Mouse (Mus musculus) neural tube, embryonic 13.5 days (tissue): ENCODE measurements around the gene Adgrg7. TPM values are rescaled to one million over a fixed set of nuclear protein-coding genes. Genes with fewer than 3 reads are reported as not detected.

ENCODE experiments used
- ATAC-seq: fragments of 200-750 bp; cut with Nextera tagmentation; 2 replicates; pipeline ENCODE4 v1.8.0; 2017; ENCODE audit warnings: low read depth, mild to moderate bottlenecking, moderate TSS enrichment, moderate library complexity
- H3K27ac ChIP-seq: fragments of 300-500 bp; sonication (generic); replicated peaks from 2 replicates; pipeline ENCODE4 v1.5.1; 2015; ENCODE audit warnings: moderate library complexity, mild to moderate bottlenecking, inconsistent platforms
- H3K27me3 ChIP-seq: fragments of 300-500 bp; sonication (generic); 2 replicates; pipeline ENCODE4 v1.6.1; 2015; ENCODE audit warnings: mild to moderate bottlenecking, inconsistent platforms
- H3K36me3 ChIP-seq: fragments of 300-500 bp; sonication (generic); 2 replicates; pipeline ENCODE4 v1.6.1; 2015; ENCODE audit warnings: mild to moderate bottlenecking, inconsistent platforms
- H3K4me1 ChIP-seq: fragments of 300-500 bp; sonication (generic); replicated peaks from 2 replicates; pipeline ENCODE4 v1.6.1; 2015; ENCODE audit warnings: inconsistent platforms
- H3K4me2 ChIP-seq: fragments of 300-500 bp; sonication (generic); 2 replicates; pipeline ENCODE4 v1.6.1; 2015; ENCODE audit warnings: inconsistent platforms, mild to moderate bottlenecking, moderate library complexity
- H3K4me3 ChIP-seq: fragments of 300-500 bp; sonication (generic); 2 replicates; pipeline ENCODE4 v1.5.1; 2015; ENCODE audit warnings: mild to moderate bottlenecking, inconsistent platforms
- H3K9ac ChIP-seq: fragments of 300-500 bp; sonication (generic); 2 replicates; pipeline ENCODE4 v1.6.1; 2015; ENCODE audit warnings: moderate library complexity, mild to moderate bottlenecking, inconsistent platforms
- H3K9me3 ChIP-seq: fragments of 300-500 bp; sonication (generic); 2 replicates; pipeline ENCODE4 v1.6.1; 2016; ENCODE audit warnings: inconsistent platforms
- WGBS: fragments of 180-500 bp; shearing (Covaris S2); methylation state at CpG from one replicate; pipeline ENCODE4 v1.1.7; 2015; 5-methylcytosine and 5-hydroxymethylcytosine counted together
- polyA plus RNA-seq: library from polyadenylated mRNA; unstranded; fragments of >200 nt; fragmentation: Nextera tagmentation; extraction: Ambion mirVana; gene quantifications from 2 replicates; pipeline ENCODE4 v1.2.1, GENCODE M21; 2015

Gene Adgrg7
- not detected in 2 replicates for polyA plus RNA-seq

GRCm38 (mm10) chr16:56795481-56796139, at the start of gene Adgrg7:
TSS of gene Adgrg7 (minus strand) at chr16:56795855.
- WGBS, result 68% methylated on average over 8 of the region's 8 CpGs
- Histone ChIP-seq H3K4me3 (no peak within 1 kb of the TSS), H3K4me2 (no peak within 1 kb of the TSS), H3K36me3 (no peaks in the 10 kb centered on the region), H3K4me1 (no peaks in the 10 kb centered on the region), H3K27ac (no peak within 1 kb of the TSS), H3K27me3 (no peaks in the 10 kb centered on the region), H3K9me3 (no peaks in the 10 kb centered on the region), H3K9ac (no peak within 1 kb of the TSS)
- ATAC-seq, result no peak

- Histone ChIP-seq H3K9ac (no peak overlapping the region), H3K9me3 (no peaks in the 10 kb centered on the region), H3K4me3 (no peak overlapping the region), H3K4me1 (no peaks in the 10 kb centered on the region), H3K27me3 (no peaks in the 10 kb centered on the region), H3K36me3 (no peaks in the 10 kb centered on the region), H3K4me2 (no peak overlapping the region), H3K27ac (no peak overlapping the region)
- ATAC-seq, result no peak
- 90% methylated on average over 5 of the region's 5 CpGs for WGBS
Measured at GRCm38 (mm10) chr16:56842988-56843387, 47.3 kb upstream of the Adgrg7 start.

GRCm38 (mm10) chr16:56833312-56833711, 37.7 kb upstream of the Adgrg7 start:
- H3K4me2 ChIP-seq, result no peak overlapping the region
- H3K9me3 ChIP-seq, result no peaks in the 10 kb centered on the region
- no peaks in the 10 kb centered on the region for H3K4me1 ChIP-seq
- no peak overlapping the region for H3K9ac ChIP-seq
- H3K36me3 ChIP-seq, result no peaks in the 10 kb centered on the region
- no peak for ATAC-seq
- 92% methylated on average over 1 of the region's 1 CpGs for WGBS
- H3K27ac ChIP-seq, result no peak overlapping the region
- H3K4me3 ChIP-seq, result no peak overlapping the region
- H3K27me3 ChIP-seq, result no peaks in the 10 kb centered on the region

GRCm38 (mm10) chr16:56831986-56832385, 36.3 kb upstream of the Adgrg7 start:
- ATAC-seq, result no peak
- H3K27me3 ChIP-seq, result no peaks in the 10 kb centered on the region
- no peak overlapping the region for H3K4me3 ChIP-seq
- 95% methylated on average over 2 of the region's 2 CpGs for WGBS
- H3K9ac ChIP-seq, result no peak overlapping the region
- H3K27ac ChIP-seq, result no peak overlapping the region
- no peaks in the 10 kb centered on the region for H3K4me1 ChIP-seq
- no peak overlapping the region for H3K4me2 ChIP-seq
- no peaks in the 10 kb centered on the region for H3K9me3 ChIP-seq
- no peaks in the 10 kb centered on the region for H3K36me3 ChIP-seq

- Histone ChIP-seq H3K4me1 (no peaks in the 10 kb centered on the region), H3K4me3 (no peak overlapping the region), H3K9me3 (no peaks in the 10 kb centered on the region), H3K27me3 (no peaks in the 10 kb centered on the region), H3K36me3 (no peaks in the 10 kb centered on the region), H3K27ac (no peak overlapping the region), H3K9ac (no peak overlapping the region), H3K4me2 (no peak overlapping the region)
- WGBS, result 84% methylated on average over 6 of the region's 6 CpGs
- ATAC-seq, result no peak
Measured at GRCm38 (mm10) chr16:56801370-56802109, 5.9 kb upstream of the Adgrg7 start.

- H3K4me2 ChIP-seq, result no peak overlapping the region
- H3K4me1 ChIP-seq, result no peaks in the 10 kb centered on the region
- no peak overlapping the region for H3K27ac ChIP-seq
- H3K9me3 ChIP-seq, result no peaks in the 10 kb centered on the region
- H3K9ac ChIP-seq, result no peak overlapping the region
- no peak for ATAC-seq
- H3K36me3 ChIP-seq, result no peaks in the 10 kb centered on the region
- no peaks in the 10 kb centered on the region for H3K27me3 ChIP-seq
- 91% methylated on average over 7 of the region's 7 CpGs for WGBS
- no peak overlapping the region for H3K4me3 ChIP-seq
Measured at GRCm38 (mm10) chr16:56800946-56801345, 5.3 kb upstream of the Adgrg7 start.

- 48% methylated on average over 2 of the region's 2 CpGs for WGBS
- ATAC-seq, result no peak
Measured at GRCm38 (mm10) chr16:56800469-56800868, 4.8 kb upstream of the Adgrg7 start.

GRCm38 (mm10) chr16:56799541-56800029, 3.9 kb upstream of the Adgrg7 start:
- Histone ChIP-seq H3K4me2 (no peak overlapping the region), H3K36me3 (no peaks in the 10 kb centered on the region), H3K4me3 (no peak overlapping the region), H3K27ac (no peak overlapping the region), H3K27me3 (no peaks in the 10 kb centered on the region), H3K4me1 (no peaks in the 10 kb centered on the region), H3K9ac (no peak overlapping the region), H3K9me3 (no peaks in the 10 kb centered on the region)
- ATAC-seq, result no peak
- 83% methylated on average over 3 of the region's 3 CpGs for WGBS

More at GRCm38 (mm10) chr16:56800469-56800868, 4.8 kb upstream of the Adgrg7 start:
- Histone ChIP-seq H3K36me3 (no peaks in the 10 kb centered on the region), H3K4me2 (no peak overlapping the region), H3K4me1 (no peaks in the 10 kb centered on the region), H3K27ac (no peak overlapping the region), H3K9ac (no peak overlapping the region), H3K27me3 (no peaks in the 10 kb centered on the region), H3K4me3 (no peak overlapping the region), H3K9me3 (no peaks in the 10 kb centered on the region)

- no peak for ATAC-seq
- no peak overlapping the region for H3K4me3 ChIP-seq
- no peak overlapping the region for H3K27ac ChIP-seq
- H3K9ac ChIP-seq, result no peak overlapping the region
- 80% methylated on average over 7 of the region's 7 CpGs for WGBS
- no peaks in the 10 kb centered on the region for H3K27me3 ChIP-seq
- no peaks in the 10 kb centered on the region for H3K36me3 ChIP-seq
- no peaks in the 10 kb centered on the region for H3K9me3 ChIP-seq
- no peaks in the 10 kb centered on the region for H3K4me1 ChIP-seq
- H3K4me2 ChIP-seq, result no peak overlapping the region
Measured at GRCm38 (mm10) chr16:56798873-56799272, 3.2 kb upstream of the Adgrg7 start.

DNA sequence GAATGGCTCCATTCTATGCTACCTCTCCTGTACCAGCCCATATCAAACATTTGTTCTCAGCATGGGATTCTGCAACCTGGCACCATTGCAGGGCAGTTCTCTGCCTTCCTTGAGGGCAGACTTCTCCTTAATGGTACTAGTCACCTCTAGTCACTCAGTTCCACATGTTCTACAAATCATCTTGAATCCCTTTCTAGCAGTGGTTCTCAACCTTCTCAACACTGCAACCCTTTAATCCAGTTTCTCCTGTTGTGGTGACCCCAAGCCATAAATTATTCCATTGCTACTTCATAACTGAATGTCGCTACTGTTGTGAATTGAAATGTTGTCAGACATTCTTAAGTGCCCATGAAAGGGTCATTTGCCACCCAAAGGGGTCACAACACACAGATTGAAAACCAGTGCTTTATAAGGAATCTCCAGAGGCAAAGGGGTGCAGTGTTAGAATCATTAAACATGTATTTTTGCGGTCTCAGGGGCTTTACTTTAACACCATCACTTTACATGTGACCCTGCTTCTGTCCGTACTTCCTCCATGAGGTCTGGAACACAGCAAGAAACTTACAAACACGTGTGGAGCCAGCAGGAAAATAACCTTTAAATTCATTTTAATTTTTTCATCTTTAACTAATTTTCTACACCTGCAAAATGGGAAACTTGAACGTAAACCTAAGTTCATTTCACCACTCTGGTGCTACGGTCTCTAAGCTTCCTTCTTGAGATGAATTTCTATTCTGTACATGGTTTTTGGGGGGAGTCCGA, 1.1 kb downstream of the Adgrg7 start:
- Histone ChIP-seq H3K9me3 (no peaks in the 10 kb centered on the region), H3K27me3 (no peaks in the 10 kb centered on the region), H3K36me3 (no peaks in the 10 kb centered on the region), H3K9ac (no peak overlapping the region), H3K27ac (no peak overlapping the region), H3K4me2 (no peak overlapping the region), H3K4me3 (no peak overlapping the region), H3K4me1 (no peaks in the 10 kb centered on the region)
- no peak for ATAC-seq
- 81% methylated on average over 7 of the region's 7 CpGs for WGBS

DNA sequence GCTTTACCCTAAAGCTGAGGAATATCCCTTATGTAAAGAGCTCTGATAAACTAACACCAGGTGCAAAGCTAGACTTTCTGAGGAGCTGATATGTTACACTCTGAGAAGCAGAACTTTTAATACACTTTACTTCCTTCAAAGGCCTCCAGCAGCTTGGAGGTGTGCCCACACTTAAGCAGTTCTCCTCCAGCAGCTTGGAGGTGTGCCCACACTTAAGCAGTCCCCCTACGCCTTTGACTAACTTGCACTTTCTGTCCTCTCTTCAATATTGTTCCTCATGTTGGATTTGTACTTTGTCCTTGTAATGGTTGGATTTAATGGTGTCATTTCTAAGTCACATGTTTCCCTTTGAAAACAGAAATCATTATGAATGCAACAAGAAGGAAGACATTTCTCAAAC, 1.9 kb downstream of the Adgrg7 start:
- Histone ChIP-seq H3K4me1 (no peaks in the 10 kb centered on the region), H3K36me3 (no peaks in the 10 kb centered on the region), H3K27me3 (no peaks in the 10 kb centered on the region), H3K4me2 (no peak overlapping the region), H3K9ac (no peak overlapping the region), H3K9me3 (no peaks in the 10 kb centered on the region), H3K27ac (no peak overlapping the region), H3K4me3 (no peak overlapping the region)
- WGBS, result 90% methylated on average over 1 of the region's 1 CpGs
- ATAC-seq, result no peak

DNA sequence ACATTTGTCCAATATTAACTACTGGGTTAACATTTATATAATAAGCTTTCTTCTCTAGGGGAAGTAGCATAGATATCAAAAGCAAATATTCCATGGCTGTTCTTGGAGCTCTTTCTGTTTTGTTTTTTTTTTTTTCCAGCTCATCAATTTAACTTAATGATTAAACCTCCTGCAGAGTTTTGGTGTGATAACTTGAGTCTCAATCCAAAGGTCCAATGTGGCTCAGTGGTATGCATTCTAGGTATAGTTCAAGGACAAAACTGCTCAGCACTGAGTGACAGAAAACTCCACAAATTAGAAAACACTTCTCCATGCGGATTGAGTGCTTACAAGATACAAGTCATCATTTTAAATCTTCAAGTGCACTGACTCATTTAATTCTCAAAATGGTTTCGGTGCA, 9.7 kb downstream of the Adgrg7 start:
- no peak for ATAC-seq
- Histone ChIP-seq H3K27ac (no peak overlapping the region), H3K9me3 (no peaks in the 10 kb centered on the region), H3K9ac (no peak overlapping the region), H3K27me3 (no peaks in the 10 kb centered on the region), H3K4me2 (no peak overlapping the region), H3K4me3 (no peak overlapping the region), H3K4me1 (no peaks in the 10 kb centered on the region), H3K36me3 (no peaks in the 10 kb centered on the region)
- WGBS, result 84% methylated on average over 2 of the region's 2 CpGs
